Mouse (Mus musculus) layer of hippocampus, adult 9-11 months (tissue): ENCODE results near the gene Pgap1.

Experiments
- DNase-seq: peaks from one replicate; pipeline ENCODE4 v3.0.0; 2022

Gene Pgap1

DNA sequence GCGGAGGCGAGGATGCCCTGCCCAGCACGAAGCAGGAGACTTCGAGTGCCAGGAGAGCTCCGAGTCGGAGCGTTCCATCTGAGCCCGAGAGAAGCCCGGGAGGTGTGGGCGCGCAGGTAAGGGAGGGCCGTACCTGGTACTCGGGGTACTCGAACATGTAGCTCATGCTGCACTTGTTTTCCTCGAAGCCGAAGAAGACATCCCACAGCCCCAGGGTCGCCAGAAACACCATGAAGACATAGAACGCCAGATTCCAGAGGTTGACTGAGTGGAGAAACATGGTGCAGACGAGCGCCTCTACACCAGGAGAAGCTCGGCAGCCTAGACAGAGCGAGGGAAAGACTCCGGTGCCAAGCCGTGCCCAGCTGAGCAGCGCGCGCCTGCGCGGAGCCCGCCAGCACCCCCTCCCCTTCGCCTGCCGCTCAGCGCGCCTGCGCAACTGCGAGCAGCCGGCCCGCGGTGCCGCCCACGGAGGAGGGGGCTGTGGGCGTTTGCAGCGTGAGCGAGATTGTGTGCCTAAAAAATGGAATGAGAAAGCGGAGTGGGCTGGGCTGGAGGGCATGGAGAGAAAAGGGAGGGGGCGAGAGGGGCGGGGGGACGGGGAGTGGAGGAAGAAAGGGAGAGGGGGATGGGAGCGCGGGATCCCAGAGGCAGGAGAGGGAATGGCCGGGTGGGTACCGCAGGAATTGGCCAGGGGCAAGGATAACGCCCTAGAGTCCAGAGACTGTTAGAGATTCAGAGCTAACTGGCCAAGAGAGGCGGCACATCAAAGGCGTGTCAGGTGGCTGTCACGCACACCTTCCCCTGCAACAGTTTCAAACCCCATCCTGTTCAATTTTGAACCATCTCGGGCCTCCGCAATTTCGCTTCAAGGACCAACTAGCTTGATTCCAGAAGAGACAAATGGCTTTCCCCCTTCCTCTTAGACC, at the start of gene Pgap1:
TSS of gene Pgap1 (minus strand) at position 384 of the 929 bp plus-strand sequence.
- peak; percentile 93 for DNase-seq

GRCm38 (mm10) chr1:54606936-54607335, 49.5 kb upstream of the Pgap1 start:
- no peak for DNase-seq

- no peak for DNase-seq
Observed at GRCm38 (mm10) chr1:54601692-54602091, 44.2 kb upstream of the Pgap1 start.

DNA sequence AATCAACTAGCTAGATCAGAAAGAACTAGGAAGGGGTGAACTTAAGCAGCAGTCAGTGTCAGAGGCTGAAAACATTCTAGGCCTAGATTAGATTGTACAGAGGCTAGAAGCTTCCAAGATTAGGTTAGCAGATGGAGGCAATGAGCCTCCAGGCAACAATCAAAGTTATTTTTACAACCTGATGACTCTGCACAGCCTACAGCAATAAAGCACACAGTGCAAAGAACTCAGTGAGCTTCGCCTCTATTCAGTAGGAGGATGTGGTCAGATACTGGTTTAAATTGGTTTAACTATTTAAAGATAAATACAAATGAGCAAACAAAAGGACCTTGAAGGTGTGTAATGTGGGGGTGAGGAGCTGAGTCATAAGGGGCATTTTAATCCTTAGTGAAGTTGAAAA, 42.8 kb upstream of the Pgap1 start:
- DNase-seq: no peak

- DNase-seq: no peak
Observed at GRCm38 (mm10) chr1:54597594-54598217, 40.2 kb upstream of the Pgap1 start.

DNA sequence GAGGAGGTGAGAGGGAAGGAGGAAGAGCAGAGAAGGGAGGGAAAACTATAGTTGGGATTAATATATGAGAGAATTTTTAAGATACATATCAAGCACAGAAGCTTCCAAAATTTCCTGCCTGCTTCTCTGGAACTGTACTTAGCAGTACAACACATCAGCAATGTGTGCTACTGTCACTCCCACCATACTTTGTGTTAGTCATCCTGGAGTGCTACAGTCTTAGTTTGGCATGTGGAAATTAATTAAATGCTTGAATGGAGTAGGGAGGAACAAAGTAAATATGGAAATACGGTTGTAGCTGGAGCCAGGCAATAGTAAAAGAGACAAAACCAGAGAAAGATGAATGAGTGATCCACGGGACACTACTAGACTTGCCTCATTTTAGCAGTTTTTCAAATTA, 38.7 kb upstream of the Pgap1 start:
- DNase-seq: peak; percentile 20

GRCm38 (mm10) chr1:54587076-54587475, 29.6 kb upstream of the Pgap1 start:
- DNase-seq: no peak

GRCm38 (mm10) chr1:54585971-54586555, 28.6 kb upstream of the Pgap1 start:
- DNase-seq: no peak

GRCm38 (mm10) chr1:54585278-54585846, 27.9 kb upstream of the Pgap1 start:
- DNase-seq: no peak

DNA sequence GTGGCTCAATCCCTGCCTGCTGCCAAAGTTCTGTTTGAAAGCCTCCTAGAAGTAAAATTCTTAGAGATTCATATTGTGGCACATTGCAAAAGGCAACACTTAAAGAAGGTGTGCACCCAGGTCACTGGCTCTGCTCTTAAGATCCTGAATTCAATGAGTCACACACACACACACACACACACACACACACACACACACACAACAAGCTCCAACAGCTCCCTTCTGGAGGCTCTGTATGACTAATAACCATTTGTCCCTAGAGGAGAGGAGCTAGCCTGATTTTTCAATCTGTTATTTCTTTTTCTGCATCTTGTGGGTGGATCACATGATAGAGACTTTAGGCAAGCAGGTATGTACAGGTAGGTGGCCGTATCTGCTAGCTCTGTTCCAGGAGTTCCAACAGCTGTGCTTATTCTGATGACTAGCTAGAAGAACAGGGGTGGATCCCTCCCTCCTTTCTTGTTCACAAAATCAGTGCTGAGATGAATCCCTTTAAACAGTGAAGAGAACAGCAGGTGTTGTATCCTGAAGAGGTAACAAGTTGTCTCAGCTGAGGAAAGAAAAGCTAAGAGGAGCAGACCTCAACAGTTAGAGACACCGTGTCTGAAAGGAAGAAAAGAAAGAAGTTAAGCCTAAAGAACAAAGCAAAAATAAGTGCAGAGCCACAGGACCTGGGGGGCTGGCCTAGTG, 27.2 kb upstream of the Pgap1 start:
- DNase-seq: peak; percentile 28

DNA sequence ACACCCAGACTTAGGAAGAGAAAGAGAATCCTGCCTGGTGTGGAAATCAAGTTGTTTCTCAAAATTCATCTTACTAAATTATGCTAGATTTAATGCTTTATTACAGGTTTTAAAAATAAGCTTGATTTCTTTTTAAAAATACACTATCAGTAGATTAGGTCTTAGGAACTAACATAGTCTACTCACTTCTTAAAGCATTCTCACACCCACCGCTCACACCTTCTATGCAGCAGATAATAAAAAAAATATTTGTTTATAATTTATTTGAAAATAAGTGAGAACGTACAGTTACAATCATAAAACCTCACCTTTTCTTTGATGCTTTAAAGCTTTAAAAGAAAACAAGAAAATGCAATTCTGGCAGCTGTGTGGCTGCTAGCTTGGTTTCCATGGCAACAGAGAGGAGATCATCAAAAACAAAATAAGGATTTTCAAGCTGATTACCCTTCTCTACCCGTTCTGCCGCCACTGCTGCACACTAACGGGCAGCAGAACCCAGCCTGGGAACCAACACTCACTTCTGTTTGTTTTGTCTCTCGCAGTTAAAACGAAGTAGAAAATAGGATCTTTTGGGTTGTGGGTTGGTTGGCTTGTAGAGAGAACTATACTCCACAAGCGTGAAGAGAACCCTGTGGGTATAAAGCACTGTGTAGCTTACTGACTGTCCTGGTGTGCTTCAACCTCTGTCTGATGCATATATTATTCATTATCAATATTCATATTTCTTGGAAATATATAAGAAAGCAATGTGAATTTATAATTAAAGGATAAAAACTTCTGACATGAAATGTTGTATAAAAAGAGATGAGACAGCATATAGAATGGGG, 21.1 kb upstream of the Pgap1 start:
- peak; percentile 12 for DNase-seq

DNA sequence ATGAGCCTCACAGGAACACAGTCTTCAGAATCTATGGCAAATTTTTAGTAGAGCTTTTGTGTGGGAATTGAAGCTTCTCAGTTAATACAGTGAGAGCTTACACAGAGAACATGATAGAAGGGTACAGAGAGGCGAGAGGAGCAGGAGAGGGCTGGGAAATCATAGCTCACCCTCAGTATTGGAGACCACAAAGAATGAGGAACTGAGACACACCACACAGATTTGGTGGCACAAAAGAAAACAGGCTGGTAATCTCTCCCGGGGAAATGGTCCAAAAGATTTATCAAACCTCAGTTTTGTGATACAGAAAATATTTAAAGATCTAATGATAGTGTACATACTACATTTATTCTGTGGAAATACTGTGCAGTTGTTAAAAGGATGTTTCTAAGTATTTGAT, 11.6 kb upstream of the Pgap1 start:
- no peak for DNase-seq

DNA sequence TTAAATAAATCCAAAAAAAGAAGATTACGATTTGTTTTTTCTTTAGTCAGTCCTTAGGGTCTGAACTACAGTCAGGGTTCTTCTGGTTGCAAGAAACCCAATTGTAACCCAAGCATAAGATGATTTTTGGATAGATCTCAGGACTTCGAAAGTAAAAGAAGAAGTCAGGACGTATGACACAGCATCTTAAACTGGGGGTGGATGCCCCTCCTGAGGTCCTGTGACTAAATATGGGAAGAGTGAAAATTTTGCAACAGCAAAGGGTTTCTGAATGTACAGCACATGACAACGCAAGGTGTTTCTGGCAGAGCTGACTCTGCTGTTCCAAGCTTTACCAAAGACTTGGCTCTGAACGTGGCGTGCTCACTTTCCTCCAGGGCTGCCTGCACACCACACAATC, 6.4 kb upstream of the Pgap1 start:
- no peak for DNase-seq

- DNase-seq: no peak
Observed at GRCm38 (mm10) chr1:54556586-54557221, 780 bp downstream of the Pgap1 start.

GRCm38 (mm10) chr1:54555364-54556140, 1.9 kb downstream of the Pgap1 start:
- peak; percentile 24 for DNase-seq

DNA sequence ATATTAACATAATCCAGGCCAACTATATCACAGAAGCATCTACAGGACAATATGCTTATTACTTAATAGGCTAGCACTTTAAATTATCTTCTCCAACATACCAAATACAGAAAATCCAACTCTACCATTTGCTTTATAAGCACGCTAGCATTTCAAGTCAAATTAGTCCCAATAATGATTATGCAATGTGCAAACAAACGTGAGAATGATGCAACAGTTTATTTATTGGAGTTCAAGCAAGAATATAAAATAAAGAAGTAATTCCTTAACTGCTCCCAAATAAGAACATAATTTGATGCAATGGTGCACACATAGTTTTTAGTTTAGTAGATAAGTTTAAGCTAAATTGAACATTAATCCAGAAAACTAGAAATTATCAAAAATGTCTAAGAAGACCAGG, 4.9 kb downstream of the Pgap1 start:
- DNase-seq: no peak

DNA sequence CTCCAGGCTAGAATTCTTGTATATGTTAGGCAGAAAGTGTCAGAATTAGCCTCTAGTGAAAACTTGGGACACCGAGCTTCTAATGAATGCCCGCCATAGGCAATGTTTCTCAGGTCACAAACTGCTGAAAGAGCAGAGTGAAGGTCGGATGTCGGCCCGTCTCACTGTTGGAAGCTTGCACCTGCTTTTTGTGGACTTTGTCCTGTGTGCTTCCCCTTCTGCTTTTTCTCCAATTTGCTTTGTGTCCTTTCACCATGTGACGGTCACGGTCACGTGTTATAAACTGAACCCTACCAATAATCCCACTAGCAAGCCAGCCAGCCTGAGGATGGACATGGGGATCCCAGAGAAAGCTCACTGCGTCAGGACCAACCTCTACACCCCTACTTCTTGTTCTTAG, 12.3 kb downstream of the Pgap1 start:
- DNase-seq: no peak

- DNase-seq: no peak
Observed at GRCm38 (mm10) chr1:54542920-54543319, 14.6 kb downstream of the Pgap1 start.

- DNase-seq: no peak
Observed at GRCm38 (mm10) chr1:54531170-54531569, 26.3 kb downstream of the Pgap1 start.

DNA sequence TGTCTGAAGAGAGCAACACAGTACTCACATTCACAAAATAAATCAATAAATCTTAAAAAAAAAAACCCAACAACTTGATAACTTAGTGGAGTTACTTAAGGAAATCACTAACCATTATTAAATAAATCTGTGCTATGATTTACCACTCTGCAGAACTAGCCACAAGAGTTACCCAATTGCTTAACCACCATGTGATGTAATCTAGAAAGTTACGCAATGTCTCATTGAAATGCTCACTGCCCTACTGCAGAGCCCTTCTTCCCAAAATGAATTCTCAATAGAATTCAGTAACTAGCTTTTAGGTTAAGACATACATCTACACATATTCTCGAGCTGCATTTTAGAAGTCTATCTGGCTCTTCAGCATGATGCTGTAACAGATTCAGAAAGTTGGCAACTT, 33.8 kb downstream of the Pgap1 start:
- DNase-seq: no peak
